Mouse (Mus musculus): ENCODE measurements around the gene Timm10. TPM values are rescaled to one million over a fixed set of nuclear protein-coding genes. Genes with fewer than 3 reads are reported as not detected.

Gene Timm10
- polyA plus RNA-seq (2012) = 13.4 and 17.2 TPM in 2 replicates

- TF ChIP-seq GATA1 (IDR thresholded peaks at IDR 0.05; ENCODE audit: low read length) = no peak
These were observed at the start of gene Timm10 for GRCm38 (mm10) chr2:84826488-84827282. Timm10 (plus strand) TSS chr2:84826997.

DNA sequence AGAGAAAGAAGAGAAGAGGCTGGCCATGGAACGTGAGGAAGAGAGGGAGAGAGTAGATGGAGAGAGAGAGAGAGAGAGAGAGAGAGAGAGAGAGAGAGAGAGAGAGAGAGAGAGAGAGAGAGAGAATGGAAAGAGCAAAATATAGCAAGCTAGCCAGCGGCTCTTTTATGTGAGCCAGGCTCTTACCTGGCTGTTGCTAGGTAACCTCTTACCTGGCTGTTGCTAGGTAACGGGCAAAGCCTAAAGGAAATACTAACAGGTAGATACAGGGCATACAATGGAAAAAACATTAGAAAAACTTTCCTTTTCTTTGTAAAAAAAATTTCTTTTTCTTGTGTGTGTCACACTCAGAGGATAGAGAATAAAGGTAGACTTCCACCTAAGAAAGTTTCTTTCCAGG lies 49.1 kb upstream of the Timm10 start:
- TF ChIP-seq GATA1 (IDR thresholded peaks at IDR 0.05; ENCODE audit: low read length) = no peak

DNA sequence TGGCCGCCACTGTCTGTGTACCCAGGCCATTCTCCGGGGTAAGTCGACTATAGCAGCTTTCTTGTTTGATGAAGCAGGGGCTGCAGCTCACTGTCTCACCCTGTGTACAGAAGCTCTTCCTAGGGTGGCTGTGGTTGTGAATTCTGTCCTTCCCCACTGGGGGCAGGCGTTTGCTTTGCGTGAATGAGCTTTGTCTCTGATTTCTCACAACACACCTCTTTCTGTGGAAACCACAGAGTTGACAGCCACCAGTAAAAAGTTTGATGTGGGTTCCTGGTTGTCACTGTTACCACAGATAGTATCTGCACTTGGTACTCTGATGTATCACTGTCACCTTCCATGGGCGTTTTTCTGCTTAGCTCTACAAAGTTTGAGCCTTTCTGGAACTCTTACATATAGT lies 47.6 kb upstream of the Timm10 start:
- TF ChIP-seq GATA1 (IDR thresholded peaks at IDR 0.05; ENCODE audit: low read length) = no peak

DNA sequence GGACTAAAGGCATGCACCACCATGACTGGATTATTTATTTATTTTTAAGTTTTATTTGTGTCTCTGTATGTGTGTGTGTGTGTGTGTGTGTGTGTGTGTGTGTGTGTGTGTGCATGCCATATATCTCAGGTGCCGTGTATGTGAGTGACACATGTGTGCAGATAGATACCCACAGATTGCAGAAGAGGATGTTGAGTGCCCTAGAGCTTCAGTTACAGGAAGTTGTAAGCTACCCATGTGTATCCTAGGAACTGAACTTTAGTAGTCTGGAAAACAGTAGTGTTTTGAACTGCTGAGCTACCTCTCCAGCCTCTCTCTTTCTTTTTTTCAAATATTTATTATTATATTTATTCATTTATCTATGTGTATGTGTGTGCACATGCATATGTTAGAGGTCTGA lies 43.5 kb upstream of the Timm10 start:
- no peak for TF ChIP-seq GATA1 (IDR thresholded peaks at IDR 0.05; ENCODE audit: low read length)

- no peak for TF ChIP-seq GATA1 (IDR thresholded peaks at IDR 0.05; ENCODE audit: low read length)
These were observed 42.8 kb upstream of the Timm10 start for GRCm38 (mm10) chr2:84783840-84784566.

DNA sequence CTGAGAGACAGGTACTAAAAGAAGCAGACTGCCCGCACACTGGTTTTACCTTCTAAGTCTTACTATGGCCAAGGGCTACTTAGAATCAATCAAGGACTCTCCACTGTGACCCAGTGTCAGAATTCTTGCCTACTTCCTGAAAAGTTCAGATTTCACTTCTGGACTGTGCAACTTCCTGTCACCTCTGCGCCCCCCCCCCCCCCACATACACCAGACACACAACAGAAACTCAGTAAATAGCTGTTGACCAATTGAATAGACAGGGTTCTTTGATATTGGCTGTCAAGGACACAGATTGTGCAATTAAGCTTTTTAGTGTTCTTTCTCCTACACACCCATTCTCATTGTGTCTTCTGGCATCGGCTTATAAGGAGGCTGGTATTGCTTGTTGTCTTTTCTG lies 38.5 kb upstream of the Timm10 start:
- TF ChIP-seq GATA1 (IDR thresholded peaks at IDR 0.05; ENCODE audit: low read length) = no peak

DNA sequence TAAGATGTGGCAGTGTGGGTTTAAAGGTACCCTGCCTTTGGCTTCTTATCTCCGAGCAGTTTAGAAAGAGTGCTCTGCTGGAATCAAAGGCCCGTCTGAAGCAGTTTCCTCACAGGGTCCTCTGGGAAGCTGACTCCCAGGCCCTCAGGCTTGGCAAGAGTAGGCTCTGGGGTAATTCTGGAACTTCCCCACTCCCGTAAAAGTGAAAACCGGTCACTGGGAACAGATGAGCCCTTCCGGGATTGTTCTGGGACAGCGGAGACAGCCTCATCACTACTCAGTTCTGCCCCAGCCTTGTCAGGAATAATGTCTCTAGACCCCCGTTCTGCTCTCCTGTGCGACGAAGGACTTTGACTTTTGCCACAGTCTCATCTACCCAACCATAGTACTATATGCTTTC lies 36.4 kb upstream of the Timm10 start:
- TF ChIP-seq GATA1 (IDR thresholded peaks at IDR 0.05; ENCODE audit: low read length) = no peak

DNA sequence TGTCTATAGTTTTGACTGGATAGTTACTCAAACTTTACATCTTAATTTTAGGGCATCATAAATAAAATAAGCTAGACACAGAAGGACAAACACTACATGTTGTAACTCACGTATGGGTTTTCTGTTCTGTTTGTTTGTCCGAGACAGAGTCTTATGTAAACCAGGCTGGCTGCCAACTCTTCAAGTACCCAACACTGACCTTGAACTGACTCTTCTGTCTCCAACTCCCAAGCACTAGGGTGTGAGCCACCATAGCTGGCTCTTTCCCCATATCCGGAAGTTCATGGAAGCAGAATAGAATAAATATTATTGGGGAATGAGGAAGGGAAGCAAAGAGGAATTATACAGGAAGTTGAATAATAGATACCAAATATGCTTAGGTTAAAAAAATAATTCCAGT lies 34.3 kb upstream of the Timm10 start:
- TF ChIP-seq GATA1 (IDR thresholded peaks at IDR 0.05; ENCODE audit: low read length) = no peak

DNA sequence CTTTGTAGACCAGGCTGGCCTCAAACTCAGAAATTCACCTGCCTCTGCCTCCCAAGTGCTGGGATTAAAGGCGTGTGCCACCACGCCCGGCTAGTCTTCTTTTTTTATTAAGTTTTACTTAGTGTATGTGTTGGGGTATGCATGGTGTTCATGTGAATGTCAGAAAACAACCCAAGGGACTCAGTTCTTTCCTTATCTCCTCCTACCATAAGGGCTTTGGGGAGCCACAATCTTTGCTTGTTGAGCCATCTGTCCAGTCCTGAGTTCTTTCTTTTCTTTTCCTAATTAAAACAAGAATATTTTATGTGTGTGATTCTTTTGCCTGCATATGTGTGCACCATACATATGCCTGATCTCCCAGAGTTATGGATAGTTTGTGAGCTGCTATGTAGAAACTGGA lies 33.6 kb upstream of the Timm10 start:
- TF ChIP-seq GATA1 (IDR thresholded peaks at IDR 0.05; ENCODE audit: low read length) = no peak

DNA sequence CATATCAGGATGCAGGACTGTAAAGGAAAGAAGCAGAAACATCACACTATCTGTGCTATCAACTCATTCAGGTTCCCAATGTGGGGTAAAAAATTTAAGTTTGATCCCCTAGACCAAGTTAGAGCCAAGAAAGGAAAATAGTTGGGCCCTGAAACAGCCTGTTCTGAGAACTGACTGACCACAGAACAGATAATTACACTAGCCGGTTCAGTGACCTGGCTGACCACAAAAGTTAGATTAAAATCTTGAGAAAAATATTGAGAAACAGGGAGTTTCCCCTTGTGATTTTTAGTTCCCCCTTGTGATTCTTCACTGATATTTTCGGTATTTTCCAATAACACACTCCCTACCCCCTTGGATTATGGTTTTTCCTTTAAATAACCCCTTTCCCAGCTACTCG lies 32.9 kb upstream of the Timm10 start:
- TF ChIP-seq GATA1 (IDR thresholded peaks at IDR 0.05; ENCODE audit: low read length) = no peak

GRCm38 (mm10) chr2:84797833-84798492 lies 28.8 kb upstream of the Timm10 start:
- TF ChIP-seq GATA1 (IDR thresholded peaks at IDR 0.05; ENCODE audit: low read length) = no peak

- peak; percentile 45 for TF ChIP-seq GATA1 (IDR thresholded peaks at IDR 0.05; ENCODE audit: low read length)
These were observed 28.3 kb upstream of the Timm10 start, which contains the start of gene Ube2l6 for GRCm38 (mm10) chr2:84798493-84798921. Ube2l6 (plus strand) TSS chr2:84798828.

GRCm38 (mm10) chr2:84799041-84799561 lies 27.7 kb upstream of the Timm10 start:
- no peak for TF ChIP-seq GATA1 (IDR thresholded peaks at IDR 0.05; ENCODE audit: low read length)

- TF ChIP-seq GATA1 (IDR thresholded peaks at IDR 0.05; ENCODE audit: low read length) = no peak
These were observed 26.5 kb upstream of the Timm10 start for GRCm38 (mm10) chr2:84800304-84800703.

GRCm38 (mm10) chr2:84803963-84804362 lies 22.8 kb upstream of the Timm10 start:
- no peak for TF ChIP-seq GATA1 (IDR thresholded peaks at IDR 0.05; ENCODE audit: low read length)

- TF ChIP-seq GATA1 (IDR thresholded peaks at IDR 0.05; ENCODE audit: low read length) = no peak
These were observed 20.3 kb upstream of the Timm10 start for GRCm38 (mm10) chr2:84806546-84806945.

Measured in G1E-ER4 (cell line).